Mouse (Mus musculus) cerebellum, adult 2 months (tissue): ENCODE results near the gene Pusl1.

Experiments used
- CTCF ChIP-seq: fragments of 200-500 bp; IDR thresholded peaks from 2 replicates; pipeline ENCODE4 v1.5.1; 2011; ENCODE audit warnings: low read depth, mild to moderate bottlenecking, control low read depth, low read length, moderate library complexity, borderline replicate concordance; ENCODE audit not compliant: insufficient read depth
- POLR2A ChIP-seq: fragments of 200-500 bp; IDR thresholded peaks from 2 replicates; pipeline ENCODE4 v1.6.1; 2011; ENCODE audit warnings: low read length, control low read depth, borderline replicate concordance; ENCODE audit not compliant: insufficient read depth

- TF ChIP-seq POLR2A (no peak), CTCF (no peak)
Measured at GRCm38 (mm10) chr4:155908751-155909150, 17.2 kb upstream of the Pusl1 start.
